8 mouse cellular contexts compared by ENCODE assay signal in the genomic region with DNA sequence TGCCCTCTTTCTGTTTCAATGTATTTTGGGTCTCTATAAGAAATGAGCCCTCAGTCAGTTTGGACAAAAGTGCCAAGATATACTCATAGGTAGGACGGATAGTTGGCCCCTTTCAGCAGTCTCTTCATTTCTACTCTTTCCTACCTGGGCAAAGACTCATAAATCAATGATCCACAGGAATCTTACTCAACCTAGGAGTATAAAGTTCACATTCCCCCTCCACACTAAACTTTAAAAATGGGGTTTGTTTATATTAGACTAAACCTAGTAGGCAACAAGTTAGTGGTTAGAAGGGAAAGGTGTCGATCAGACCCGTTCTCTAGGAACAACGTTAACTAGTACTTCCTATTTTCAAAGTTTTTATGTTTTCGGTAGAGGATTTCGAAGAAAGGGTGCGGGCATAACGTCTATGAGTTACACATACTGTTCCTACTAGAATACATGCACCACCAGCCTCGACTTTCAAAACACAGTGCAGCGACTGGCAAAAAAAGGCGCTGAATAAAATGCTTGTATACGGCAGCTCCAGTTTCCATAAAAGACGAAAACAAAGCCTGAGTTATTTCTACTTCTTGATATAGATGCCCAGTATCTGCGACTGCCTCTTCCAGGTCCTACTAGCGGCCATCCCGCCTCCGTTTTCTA. TPM values are rescaled to one million over a fixed set of nuclear protein-coding genes. Genes with fewer than 3 reads are reported as not detected.
DNase-seq lines count a peak whose midpoint lies in the region; ATAC-seq and TF ChIP-seq lines count a peak whose summit lies in the region.

No protein-coding gene starts in this region.

- H3K4me2 ChIP-seq in neural tube, embryonic 13.5 days = peak overlapping the region; percentile 74

- H3K27ac ChIP-seq in embryonic facial prominence, embryonic 10.5 days (replicated peaks) = peak overlapping the region; percentile 95
- H3K27ac ChIP-seq in neural tube, embryonic 13.5 days (replicated peaks) = peak overlapping the region; percentile 95

- no peak for ATAC-seq in neural tube, embryonic 13.5 days (ENCODE audit: low read depth)

- WGBS in lung, adult 2 months = 1% methylated on average over 17 of the region's 17 CpGs
- 2% methylated on average over 17 of the region's 17 CpGs for WGBS in embryonic facial prominence, embryonic 10.5 days
- WGBS in neural tube, embryonic 13.5 days = under 1% methylated on average over 17 of the region's 17 CpGs

- peaks cover 36% of the 10 kb centered on the region for H3K36me3 ChIP-seq in embryonic facial prominence, embryonic 10.5 days (replicated peaks)
- peaks cover 7% of the 10 kb centered on the region for H3K36me3 ChIP-seq in neural tube, embryonic 13.5 days

- TF ChIP-seq POLR2A in lung, adult 2 months (IDR thresholded peaks at IDR 0.05; ENCODE audit: borderline replicate concordance, extremely low read depth, low read depth, low read length) = no peak

- H3K4me3 ChIP-seq in lung, adult 2 months (replicated peaks; ENCODE audit: extremely low read depth, low read depth, low read length) = peak overlapping the region; percentile 89
- H3K4me3 ChIP-seq in embryonic facial prominence, embryonic 10.5 days = peak overlapping the region; percentile 85
- H3K4me3 ChIP-seq in neural tube, embryonic 13.5 days = peak overlapping the region; percentile 87

- peaks cover 9% of the 10 kb centered on the region; the same call in 1 of the 2 replicates for H3K4me1 ChIP-seq in lung, adult 2 months (ENCODE audit: control insufficient read depth, insufficient read depth, low read length)
- peaks cover 36% of the 10 kb centered on the region for H3K4me1 ChIP-seq in embryonic facial prominence, embryonic 10.5 days
- H3K4me1 ChIP-seq in neural tube, embryonic 13.5 days (replicated peaks) = peaks cover 52% of the 10 kb centered on the region

- peak overlapping the region; percentile 95 for H3K9ac ChIP-seq in neural tube, embryonic 13.5 days

- no peak for TF ChIP-seq CTCF in lung, adult 2 months (IDR thresholded peaks at IDR 0.05; ENCODE audit: insufficient read depth, low read length)

- DNase-seq in lung, adult 2 months = no peak
- DNase-seq in lung, postnatal 25 days (ENCODE audit: low spot score) = no peak
- DNase-seq in embryonic facial prominence, embryonic 10.5 days (ENCODE audit: low spot score) = no peak
- DNase-seq in induced T-regulatory cell, adult 2 months (ENCODE audit: low read depth) = peak; percentile 39
- no peak for DNase-seq in layer of hippocampus, adult 9-11 months
- DNase-seq in gastrocnemius, postnatal 4 days (ENCODE audit: low spot score in 2 of 2) = no peak
- no peak for DNase-seq in thymus, postnatal 25 days

- H3K9me3 ChIP-seq in embryonic facial prominence, embryonic 10.5 days = no peaks in the 10 kb centered on the region
- no peaks in the 10 kb centered on the region for H3K9me3 ChIP-seq in neural tube, embryonic 13.5 days

- H3K27me3 ChIP-seq in embryonic facial prominence, embryonic 10.5 days (replicated peaks; ENCODE audit: low read depth, poor library complexity, severe bottlenecking) = no peaks in the 10 kb centered on the region
- H3K27me3 ChIP-seq in neural tube, embryonic 13.5 days = no peaks in the 10 kb centered on the region

RNA-seq across cellular contexts. Expression of gene Pdia4, which starts 0.8 kb away (rescaled TPM):
- polyA plus RNA-seq in lung, adult 2 months (2012; rRNA removed) = 24.6 and 40.1 TPM in 2 replicates
- polyA plus RNA-seq in embryonic facial prominence, embryonic 10.5 days (2016; fragmentation: Nextera tagmentation; extraction: Ambion mirVana) = 323 and 333 TPM in 2 replicates
- 187 and 204 TPM in 2 replicates for polyA plus RNA-seq in neural tube, embryonic 13.5 days (2015; fragmentation: Nextera tagmentation; extraction: Ambion mirVana)
- total RNA-seq in gastrocnemius, postnatal 4 days (2021) = 10 to 100 TPM; 60.3 to 64.3 TPM

RNA-seq across cellular contexts. Expression of gene Zfp786, which starts 18.3 kb away (rescaled TPM):
- 0.16 and 0.26 TPM in 2 replicates for polyA plus RNA-seq in lung, adult 2 months (2012; rRNA removed)
- polyA plus RNA-seq in embryonic facial prominence, embryonic 10.5 days (2016; fragmentation: Nextera tagmentation; extraction: Ambion mirVana) = 7.6 and 8.0 TPM in 2 replicates
- polyA plus RNA-seq in neural tube, embryonic 13.5 days (2015; fragmentation: Nextera tagmentation; extraction: Ambion mirVana) = 16.6 and 17.1 TPM in 2 replicates
- 1 to 10 TPM; 1.0 to 1.3 TPM for total RNA-seq in gastrocnemius, postnatal 4 days (2021)

RNA-seq across cellular contexts. Expression of gene Zfp398, which starts 23.1 kb away (rescaled TPM):
- 8.8 and 8.9 TPM in 2 replicates for polyA plus RNA-seq in lung, adult 2 months (2012; rRNA removed)
- 8.6 TPM in 2 replicates for polyA plus RNA-seq in embryonic facial prominence, embryonic 10.5 days (2016; fragmentation: Nextera tagmentation; extraction: Ambion mirVana)
- polyA plus RNA-seq in neural tube, embryonic 13.5 days (2015; fragmentation: Nextera tagmentation; extraction: Ambion mirVana) = 15.7 and 17.3 TPM in 2 replicates
- 1 to 10 TPM; 7.5 to 8.8 TPM for total RNA-seq in gastrocnemius, postnatal 4 days (2021)
